Mouse (Mus musculus) heart, adult 8-10 months (tissue): ENCODE results near the gene Btbd11. TPM values are rescaled to one million over a fixed set of nuclear protein-coding genes. Genes with fewer than 3 reads are reported as not detected.

Experiments used
- DNase-seq: peaks from one replicate; pipeline ENCODE4 v3.0.0; 2022; ENCODE audit warnings: low spot score
- total RNA-seq, 4 experiments: library from RNA; stranded (reverse); gene quantifications; 2 replicates each; pipeline ENCODE4 v1.2.4; 2022

The Btbd11 gene
- total RNA-seq, 4 experiments from 2014 or later = 2.3 to 3.0 (median 2.9) TPM

DNA sequence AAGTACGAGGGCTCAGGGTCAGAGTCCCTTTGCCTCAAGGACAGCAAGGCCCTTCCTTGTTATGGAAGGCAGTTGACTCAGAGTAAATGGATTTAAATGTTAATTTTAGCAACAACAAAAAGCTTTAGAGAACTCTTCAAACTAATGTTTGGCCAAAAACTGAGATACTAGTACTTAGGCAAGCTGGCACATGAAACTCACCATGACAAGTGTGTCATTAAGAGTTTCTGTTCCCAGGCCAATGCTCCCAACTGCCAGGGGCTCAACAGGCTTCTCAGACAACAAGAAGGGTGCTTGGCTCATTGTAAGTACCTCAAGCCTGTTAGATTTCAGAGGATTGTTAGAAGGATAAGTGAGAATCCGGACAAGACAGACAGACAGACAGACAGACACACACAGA, 204.7 kb downstream of the Btbd11 start:
- DNase-seq = no peak

GRCm38 (mm10) chr10:85591986-85592385, 205.4 kb downstream of the Btbd11 start:
- DNase-seq = no peak

GRCm38 (mm10) chr10:85596301-85596700, 209.7 kb downstream of the Btbd11 start:
- DNase-seq = no peak

- peak; percentile 40 for DNase-seq
Measured at GRCm38 (mm10) chr10:85598093-85598599, 211.5 kb downstream of the Btbd11 start.

- no peak for DNase-seq
Measured at GRCm38 (mm10) chr10:85598603-85599542, 212.3 kb downstream of the Btbd11 start.

- no peak for DNase-seq
Measured at GRCm38 (mm10) chr10:85602546-85602945, 215.9 kb downstream of the Btbd11 start.

- DNase-seq = peak; percentile 39
Measured at GRCm38 (mm10) chr10:85604556-85604955, 217.9 kb downstream of the Btbd11 start.

DNA sequence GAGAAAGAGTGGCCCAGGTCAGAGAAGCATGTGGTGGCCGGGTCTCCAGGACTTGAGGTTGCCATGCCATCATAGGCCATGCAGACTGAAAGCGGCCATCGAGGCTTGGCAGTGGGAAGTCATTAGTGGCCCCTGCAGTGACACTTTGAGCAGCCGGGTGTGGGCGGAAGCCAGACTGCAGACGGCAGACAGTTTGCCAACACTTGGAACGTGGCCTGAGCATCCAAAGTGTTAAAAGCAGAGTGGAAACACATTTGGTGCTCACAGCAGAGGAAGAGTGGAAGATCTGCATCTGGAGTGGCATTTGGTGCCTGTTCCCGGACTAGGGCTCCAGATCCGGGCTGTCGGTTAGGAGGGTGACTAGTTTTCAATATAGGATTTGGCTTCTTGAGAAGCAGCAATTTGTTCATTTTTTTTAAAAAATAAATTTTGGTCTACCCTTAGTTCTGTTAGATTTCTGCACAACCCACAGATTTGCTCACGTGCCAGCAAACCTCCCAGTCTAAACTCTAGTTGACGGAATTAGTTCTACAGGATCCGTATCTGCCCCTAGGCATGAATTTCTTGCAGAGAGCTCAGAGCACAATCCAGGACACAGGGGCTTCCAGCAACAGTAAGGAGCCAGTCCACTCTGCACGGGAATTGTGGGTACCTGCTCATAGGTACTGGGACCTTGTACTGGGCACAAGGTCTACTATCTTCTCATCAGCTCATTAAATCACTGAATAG, 222.1 kb downstream of the Btbd11 start:
- DNase-seq = no peak

GRCm38 (mm10) chr10:85617080-85617479, 230.5 kb downstream of the Btbd11 start:
- DNase-seq = no peak

DNA sequence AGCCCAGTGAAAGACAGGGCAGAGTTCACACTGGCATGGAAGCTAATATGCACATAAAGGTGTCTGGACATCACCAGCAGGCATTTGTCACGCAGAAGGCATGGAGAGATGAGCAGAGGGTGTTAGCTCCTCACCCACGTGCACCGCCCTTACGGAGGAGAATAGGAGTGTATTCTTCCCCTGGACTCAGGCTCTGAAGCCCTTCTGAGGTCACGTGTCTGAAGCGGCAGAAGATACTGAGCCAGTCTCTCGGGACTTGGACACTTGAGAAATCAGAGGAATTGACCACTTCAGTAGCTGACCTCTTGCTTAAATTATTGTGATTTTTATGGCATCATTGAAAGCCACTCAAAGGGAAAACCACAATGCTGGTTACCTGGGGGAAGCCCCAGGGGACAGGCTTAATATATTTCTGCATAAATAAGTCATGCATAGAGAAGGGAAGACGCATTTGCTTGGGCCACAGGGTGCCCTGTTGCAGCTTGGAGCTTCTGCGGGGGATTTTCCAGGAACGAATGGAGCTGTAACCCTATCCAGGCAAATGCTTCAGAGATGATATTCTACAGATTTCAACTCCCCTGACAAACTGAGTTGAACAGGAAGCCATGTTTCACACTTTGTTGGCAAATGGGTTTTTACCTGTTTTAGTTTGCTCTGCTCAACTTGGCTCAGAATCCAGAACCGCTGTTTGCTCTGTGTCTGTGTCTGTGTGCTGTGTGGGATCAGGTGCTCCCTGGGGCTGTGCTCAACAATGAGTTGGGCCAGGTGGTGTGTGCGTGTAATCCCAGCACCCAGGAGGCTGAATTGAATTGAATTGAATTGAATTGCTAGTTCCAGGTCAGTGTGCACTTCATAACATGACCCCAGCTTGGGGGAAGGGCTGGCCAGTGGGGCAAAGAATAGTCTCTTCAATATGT, 231.1 kb downstream of the Btbd11 start:
- DNase-seq = no peak

GRCm38 (mm10) chr10:85621067-85621466, 234.5 kb downstream of the Btbd11 start:
- DNase-seq = no peak

DNA sequence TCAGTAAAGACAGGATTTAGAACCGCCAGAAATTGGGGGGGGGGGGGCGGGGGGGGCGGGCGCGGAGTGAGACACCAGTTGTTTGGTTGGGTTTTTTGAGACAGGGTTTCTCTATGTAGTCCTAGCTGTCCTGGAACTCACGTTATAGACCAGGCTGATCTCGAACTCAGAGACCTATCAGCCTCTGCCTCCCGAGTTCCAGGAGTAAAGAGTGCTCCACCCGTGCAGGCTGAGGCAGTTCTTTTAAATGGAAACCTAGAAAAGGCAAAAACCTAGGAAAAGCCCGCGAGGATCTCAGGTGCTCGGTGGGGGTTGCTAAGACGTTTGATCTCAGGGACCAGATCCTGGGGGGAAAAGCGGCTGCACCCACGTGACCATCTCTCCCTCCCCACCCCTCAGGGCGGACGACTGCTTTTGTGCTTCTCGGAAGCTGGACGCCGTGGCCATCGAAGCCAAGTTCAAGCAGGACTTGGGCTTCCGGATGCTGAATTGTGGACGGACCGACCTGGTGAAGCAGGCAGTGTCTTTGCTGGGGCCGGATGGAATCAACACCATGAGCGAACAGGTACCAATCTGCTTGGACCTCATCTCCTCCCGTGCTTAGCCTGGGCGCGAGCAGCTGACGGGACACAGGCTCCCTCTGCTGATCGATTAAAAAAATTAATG, 238.0 kb downstream of the Btbd11 start:
- peak; percentile 18 for DNase-seq

- no peak for DNase-seq
Measured at GRCm38 (mm10) chr10:85625170-85625686, 238.6 kb downstream of the Btbd11 start.

DNA sequence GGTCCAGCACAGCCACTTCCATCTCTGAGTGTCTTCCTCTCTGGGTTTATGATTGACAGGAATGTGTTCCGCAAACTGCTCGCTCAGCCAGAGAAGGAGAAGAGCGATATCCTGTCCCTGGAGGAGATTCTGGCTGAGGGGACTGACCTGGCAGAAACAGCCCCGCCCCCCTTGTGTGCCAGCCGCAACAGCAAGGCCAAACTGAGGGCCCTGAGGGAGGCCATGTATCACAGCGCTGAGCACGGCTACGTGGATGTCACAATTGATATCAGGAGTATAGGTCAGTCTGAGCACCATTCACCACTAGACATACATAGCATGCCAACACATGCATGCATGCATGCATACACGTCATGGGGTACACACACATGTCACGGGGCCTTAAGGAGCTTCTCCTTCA, 245.4 kb downstream of the Btbd11 start:
- no peak for DNase-seq

GRCm38 (mm10) chr10:85633577-85633976, 247.0 kb downstream of the Btbd11 start:
- DNase-seq = no peak

DNA sequence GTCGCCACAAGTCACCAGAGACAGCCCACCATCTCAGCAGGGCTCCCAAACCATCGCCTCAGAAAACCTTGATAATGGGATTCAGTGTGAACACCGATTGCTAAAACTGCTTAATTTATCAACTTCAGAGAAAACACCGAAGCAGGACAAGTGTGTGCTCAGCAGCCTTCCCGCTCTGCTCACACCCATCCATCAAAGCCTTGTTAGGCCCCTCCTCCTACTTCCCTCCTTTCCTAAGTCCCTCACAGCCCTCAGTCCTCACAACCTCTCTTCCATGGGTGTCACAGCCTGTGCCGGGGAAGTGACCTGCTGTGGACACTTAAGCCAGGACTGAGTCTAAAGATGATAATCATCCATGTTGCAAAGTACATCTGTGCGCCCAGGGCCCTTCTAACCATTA, 251.0 kb downstream of the Btbd11 start:
- no peak for DNase-seq

GRCm38 (mm10) chr10:85638141-85638540, 251.5 kb downstream of the Btbd11 start:
- DNase-seq = no peak

DNA sequence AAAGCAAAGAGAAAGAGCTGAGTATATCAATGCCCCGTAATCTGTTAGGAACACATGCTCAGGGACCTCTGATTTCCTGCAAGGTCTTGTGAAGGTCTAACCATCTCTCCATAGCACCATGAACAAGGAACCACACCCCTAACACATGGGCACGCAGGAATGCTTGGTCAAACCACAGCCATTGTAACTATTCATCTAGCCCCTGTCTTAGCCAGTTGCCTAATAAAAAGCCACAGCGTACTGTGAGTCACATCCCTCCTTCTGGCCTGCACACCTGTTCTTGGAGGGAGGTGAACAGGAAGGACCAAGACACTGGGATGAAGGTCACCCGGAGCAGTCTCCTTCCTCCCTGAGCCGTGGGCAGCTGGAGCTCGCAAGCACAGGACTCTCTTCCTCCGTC, 253.0 kb downstream of the Btbd11 start:
- no peak for DNase-seq

GRCm38 (mm10) chr10:85640408-85640807, 253.8 kb downstream of the Btbd11 start:
- DNase-seq = no peak

DNA sequence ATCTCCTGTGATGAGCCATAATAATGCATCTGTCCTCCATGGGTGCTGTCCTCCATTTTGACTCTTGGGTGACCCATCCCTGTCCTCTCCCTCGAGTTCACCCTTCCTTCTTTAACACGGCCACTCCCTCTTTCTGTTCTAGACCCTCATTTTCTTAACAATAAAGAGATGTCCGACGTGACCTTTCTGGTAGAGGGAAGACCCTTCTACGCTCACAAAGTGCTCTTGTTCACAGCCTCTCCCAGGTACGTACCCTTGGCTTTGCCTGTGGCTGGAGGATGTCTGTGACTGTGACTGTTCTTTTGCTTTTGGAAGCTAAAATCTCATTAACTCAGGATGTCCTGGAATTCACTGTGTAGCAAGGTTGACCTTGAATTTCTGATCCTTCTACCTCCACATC, 258.7 kb downstream of the Btbd11 start:
- DNase-seq = no peak

- DNase-seq = peak; percentile 48
Measured at GRCm38 (mm10) chr10:85651706-85652105, 265.1 kb downstream of the Btbd11 start.
